Mouse (Mus musculus): ENCODE results near the gene Sla2.
"Not testable (repeated sequence)": the region's sequence is repeated elsewhere in the genome, so short reads cannot be mapped to it uniquely, and the experiment has no call there.

Sla2 gene

GRCm38 (mm10) chr2:156877726-156878125, 9.3 kb downstream of the Sla2 start:
- in situ Hi-C loops (cut with MboI; ENCODE audit: low pct_unique_long_range_greater_than_20kb in 1 of 2, low sequenced_read_pairs in 2 of 2, unreplicated experiment in 1 of 2) = no loop called here

DNA sequence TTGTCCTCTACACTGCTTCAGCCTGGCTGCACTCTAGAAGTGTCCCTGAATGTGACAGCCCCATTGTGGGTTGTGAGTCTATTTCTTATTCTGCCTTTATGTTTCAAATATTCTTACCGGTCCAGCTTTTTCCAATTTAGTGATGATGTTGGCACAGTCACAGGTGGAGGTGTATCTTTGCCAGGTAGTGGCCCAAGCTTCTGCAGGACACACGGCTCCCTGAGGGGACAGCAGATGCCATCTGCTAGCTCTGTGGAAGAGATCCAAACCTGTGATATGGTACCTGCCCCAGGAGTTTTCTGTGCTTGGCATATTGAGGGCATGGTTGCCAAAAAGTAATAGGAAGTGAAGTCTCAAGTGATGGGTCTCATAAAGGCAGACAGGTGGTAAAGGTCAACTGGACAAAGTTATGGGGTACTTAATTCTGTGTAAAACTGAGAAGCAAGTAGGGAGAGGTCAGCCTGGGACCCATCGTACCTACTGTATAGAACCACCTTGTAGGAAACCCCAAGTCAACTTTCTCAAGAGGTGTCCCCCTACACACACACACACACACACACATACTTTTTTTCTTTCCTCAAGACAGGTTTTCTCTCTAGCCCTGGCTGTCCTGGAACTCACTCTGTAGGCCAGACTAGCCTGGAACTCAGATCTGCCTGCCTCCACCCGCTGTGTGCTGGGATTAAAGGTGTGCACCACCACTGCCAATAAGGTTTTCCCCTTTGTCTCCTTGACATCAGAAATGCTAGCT, 12.1 kb downstream of the Sla2 start:
- in situ Hi-C loops (cut with MboI; ENCODE audit: low pct_unique_long_range_greater_than_20kb in 1 of 2, low sequenced_read_pairs in 2 of 2, unreplicated experiment in 1 of 2) = no loop called here

DNA sequence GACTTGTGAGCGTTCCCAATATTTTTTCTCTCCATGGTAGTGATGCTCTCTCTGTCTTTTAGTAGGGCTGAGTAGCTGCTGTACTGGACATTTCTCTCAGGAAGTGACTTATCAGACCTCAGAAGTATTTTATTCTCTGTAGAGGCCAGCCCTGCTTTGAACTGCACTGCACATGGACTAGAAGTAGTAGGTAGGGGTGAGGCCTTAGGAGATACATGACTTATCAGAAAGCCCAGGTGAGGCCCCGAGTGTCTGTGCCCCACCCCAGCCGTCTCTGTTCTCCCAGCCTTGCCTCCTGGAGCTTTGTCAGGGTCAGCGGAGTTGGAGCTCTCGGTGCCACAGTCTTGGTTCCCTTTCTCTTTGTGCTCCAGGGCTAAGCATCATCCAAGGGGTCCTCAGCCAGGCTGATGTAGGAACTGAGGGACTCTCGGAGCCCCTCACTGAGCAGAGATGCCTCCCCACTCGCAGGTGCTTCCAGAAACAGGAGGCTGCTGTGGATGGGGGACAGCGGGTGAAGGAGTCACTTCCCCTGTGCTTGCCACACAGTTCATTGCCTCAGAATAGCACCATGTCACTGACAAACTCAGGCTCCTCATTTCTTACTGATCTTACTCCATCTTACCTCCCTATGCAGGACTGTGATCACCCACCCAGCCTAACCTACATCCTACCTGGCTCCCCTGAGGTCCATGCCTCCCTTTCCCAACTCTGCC, 12.8 kb downstream of the Sla2 start:
- in situ Hi-C loops (cut with MboI; ENCODE audit: low pct_unique_long_range_greater_than_20kb in 1 of 2, low sequenced_read_pairs in 2 of 2, unreplicated experiment in 1 of 2) = no loop called here

- in situ Hi-C loops (cut with MboI; ENCODE audit: low pct_unique_long_range_greater_than_20kb in 1 of 2, low sequenced_read_pairs in 2 of 2, unreplicated experiment in 1 of 2) = no loop called here
Measured at GRCm38 (mm10) chr2:156873629-156874028, 13.4 kb downstream of the Sla2 start.

DNA sequence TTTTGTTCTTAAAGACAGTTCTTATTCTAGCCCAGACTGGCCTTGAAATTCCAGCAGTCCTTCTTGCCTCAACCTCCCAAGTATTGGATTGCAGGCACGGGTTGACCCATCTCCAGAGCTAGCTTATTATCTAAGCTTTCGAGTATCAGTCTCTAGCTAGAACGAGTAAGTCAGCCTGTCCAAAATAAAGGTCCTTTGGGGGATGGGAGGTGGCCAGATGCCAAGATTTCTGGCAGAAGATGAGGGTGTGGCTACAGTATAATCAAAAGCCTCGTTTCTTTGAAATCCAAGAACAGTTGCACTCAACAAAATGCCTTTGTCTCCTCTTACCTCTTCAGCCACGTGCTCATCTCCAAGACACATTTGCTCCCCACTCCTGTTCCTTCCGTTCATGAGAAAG, 16.5 kb downstream of the Sla2 start:
- in situ Hi-C loops (cut with MboI; ENCODE audit: low pct_unique_long_range_greater_than_20kb in 1 of 2, low sequenced_read_pairs in 2 of 2, unreplicated experiment in 1 of 2) = no loop called here

- in situ Hi-C loops (cut with MboI; ENCODE audit: low pct_unique_long_range_greater_than_20kb in 1 of 2, low sequenced_read_pairs in 2 of 2, unreplicated experiment in 1 of 2) = no loop called here
Measured at GRCm38 (mm10) chr2:156869554-156869953, 17.4 kb downstream of the Sla2 start.

- in situ Hi-C loops (cut with MboI; ENCODE audit: low pct_unique_long_range_greater_than_20kb in 1 of 2, low sequenced_read_pairs in 2 of 2, unreplicated experiment in 1 of 2) = no loop called here
Measured at GRCm38 (mm10) chr2:156868994-156869393, 18.0 kb downstream of the Sla2 start.

DNA sequence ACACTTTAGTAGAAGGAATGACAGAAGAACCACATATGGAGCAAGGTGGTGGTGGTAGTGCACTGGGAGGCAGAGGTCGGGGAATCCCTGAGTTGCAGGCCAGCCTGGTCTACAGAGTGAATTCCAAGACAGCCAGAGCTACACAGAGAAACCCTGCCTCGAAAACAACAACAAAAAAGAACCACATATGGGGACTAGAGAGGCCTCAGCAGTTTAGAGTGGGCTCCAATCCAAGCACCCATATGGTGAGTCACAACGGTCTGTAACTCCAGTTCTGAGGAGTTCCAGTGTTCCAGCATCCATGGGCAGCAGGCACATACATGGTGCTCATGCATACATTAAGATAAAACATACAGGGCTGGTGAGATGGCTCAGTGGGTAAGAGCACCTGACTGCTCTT, 22.5 kb downstream of the Sla2 start:
- in situ Hi-C loops (cut with MboI; ENCODE audit: low pct_unique_long_range_greater_than_20kb in 1 of 2, low sequenced_read_pairs in 2 of 2, unreplicated experiment in 1 of 2) = no loop called here

DNA sequence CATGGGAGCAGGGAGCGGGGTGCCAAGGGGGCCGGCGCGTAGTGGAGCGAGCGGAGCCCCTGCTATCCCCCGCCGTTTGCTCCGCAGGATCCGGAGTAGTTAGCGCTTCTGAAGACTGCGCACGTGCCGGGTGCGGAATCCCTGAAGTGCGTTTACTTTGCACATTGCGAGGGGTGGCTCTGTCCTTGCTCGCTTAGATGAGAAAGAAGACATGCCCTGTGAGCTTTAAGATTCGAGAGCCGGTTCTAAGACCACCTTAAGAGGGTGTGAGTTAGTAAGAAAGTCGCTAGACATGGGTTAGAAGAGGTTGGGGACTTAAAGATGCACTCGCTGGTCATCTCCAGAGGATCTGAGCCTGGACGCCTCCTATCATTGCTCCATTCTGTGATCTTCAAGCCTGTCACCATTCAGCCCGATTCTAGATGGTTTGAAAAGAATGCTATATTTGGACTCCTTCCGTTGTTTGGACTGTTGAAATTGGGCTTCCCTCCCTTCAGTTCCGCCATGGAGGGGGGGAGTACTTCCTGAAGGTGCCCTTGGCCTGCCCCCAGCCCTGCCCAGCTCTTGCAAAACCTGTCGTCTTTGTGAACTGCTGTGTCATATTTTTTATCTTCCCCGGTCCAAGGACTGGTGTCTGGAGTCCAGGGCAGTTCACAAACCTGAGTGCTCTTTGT, 23.4 kb downstream of the Sla2 start:
- in situ Hi-C loops (cut with MboI; ENCODE audit: low pct_unique_long_range_greater_than_20kb in 1 of 2, low sequenced_read_pairs in 2 of 2, unreplicated experiment in 1 of 2) = no loop called here

DNA sequence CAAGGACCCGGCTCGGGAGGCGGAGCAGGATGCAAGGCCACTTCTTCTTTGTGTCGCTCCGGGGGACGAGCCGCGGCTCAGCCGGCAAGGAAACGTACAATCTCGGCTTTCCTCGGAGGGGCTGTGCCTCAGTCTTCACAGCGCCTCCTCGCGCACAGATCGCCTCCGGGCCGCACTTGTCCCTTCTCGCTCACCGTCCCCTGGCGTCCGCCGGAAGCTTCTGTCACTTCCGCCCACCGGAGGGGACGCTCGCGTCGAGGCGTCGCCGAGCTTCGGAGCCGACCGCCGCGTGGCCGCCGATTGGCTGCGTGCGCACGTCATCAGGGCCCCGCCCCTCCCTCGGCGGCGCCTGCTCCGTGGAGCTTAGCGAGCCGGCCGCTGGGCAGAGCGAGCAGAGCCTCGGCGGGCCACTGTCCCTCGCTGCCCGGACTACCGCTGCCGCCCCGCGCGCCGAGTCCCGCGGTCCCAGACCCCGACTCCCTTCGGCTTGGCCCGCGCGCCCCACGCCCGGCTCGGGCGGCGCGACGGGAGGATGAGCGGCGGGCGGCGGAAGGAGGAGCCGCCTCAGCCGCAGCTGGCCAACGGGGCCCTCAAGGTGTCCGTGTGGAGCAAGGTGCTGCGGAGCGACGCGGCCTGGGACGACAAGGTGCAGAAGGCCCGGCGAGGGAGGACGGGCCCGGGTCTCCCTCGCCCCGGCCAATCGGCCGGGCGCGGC, 24.1 kb downstream of the Sla2 start, which contains the start of gene Rab5if:
Gene Rab5if (plus strand): TSS at position 357 of the 715 bp plus-strand sequence.
- in situ Hi-C loops (cut with MboI; ENCODE audit: low pct_unique_long_range_greater_than_20kb in 1 of 2, low sequenced_read_pairs in 2 of 2, unreplicated experiment in 1 of 2) = no loop called here

DNA sequence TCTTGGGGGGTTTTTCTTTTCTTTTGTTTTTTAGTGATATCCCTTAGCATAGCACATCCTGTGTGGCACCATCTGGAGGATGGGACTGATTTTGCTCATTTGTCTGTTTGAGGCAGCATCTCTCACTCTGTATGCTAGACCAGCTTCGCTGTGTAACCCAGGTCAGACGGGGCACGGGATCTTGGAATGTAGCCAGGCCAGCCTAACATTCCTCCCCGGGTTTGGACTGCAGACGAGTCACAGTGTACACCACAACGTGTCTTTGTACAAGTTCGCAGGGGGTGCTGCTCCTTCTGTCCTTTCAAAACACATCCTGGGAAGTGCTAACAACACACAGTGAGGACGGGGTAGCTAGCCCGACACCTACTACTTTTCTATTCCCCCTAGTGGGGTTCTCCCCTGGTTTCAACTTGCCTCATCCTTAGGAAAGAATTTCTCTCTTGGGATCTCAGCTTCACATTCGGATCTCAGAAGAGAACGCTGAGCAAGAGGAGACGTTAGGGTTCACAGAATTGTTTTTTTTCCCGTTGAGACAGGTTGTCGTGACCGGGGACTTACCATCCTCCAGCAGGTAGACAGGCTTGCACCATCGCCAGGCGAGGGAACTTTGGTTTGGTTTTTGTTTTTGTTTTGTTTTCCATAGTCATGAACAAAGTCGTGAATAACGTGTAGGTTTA, 24.8 kb downstream of the Sla2 start:
- in situ Hi-C loops (cut with MboI; ENCODE audit: low pct_unique_long_range_greater_than_20kb in 1 of 2, low sequenced_read_pairs in 2 of 2, unreplicated experiment in 1 of 2) = no loop called here

DNA sequence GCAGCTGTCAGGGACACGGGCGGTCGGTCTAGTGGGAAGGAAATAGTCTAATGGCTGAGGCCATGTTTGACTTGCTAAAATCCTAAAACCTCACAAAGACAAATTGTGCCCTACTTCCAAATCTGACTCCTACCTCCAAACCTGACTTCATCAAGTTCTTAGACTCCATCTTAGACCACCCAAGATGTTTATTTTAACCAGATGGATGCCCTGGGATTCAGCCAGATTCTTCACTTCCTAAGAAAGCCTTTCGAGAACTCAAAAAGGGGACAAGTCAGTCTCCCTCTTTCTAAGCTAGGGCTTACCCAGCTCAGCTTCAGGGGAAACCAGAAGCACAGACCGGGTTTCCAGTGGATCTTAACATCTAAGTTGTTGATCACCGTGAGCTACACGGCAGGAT, 28.3 kb downstream of the Sla2 start:
- in situ Hi-C loops (cut with MboI; ENCODE audit: low pct_unique_long_range_greater_than_20kb in 1 of 2, low sequenced_read_pairs in 2 of 2, unreplicated experiment in 1 of 2) = no loop called here

DNA sequence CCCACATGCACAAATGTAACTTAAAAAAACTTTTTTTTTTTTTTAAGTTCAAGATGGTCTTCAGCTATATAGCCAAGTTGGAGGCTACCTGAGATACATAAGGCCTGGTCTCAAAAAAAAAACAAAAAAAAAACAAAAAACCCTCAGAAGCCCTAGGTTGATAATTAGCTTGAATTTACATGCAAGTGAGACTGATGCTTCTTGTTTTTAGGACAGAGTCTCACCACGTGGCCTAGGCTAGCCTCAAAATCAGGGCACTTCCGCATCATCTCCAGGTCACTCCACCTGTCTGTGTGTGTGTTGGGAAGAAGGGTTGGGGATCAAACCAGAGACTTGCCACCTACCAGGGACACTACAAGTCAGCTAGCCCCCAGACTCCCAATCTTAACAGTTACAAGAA, 29.2 kb downstream of the Sla2 start, which contains the start of gene 4930518I15Rik:
Gene 4930518I15Rik (minus strand): TSS at position 112 of the 400 bp plus-strand sequence.
- in situ Hi-C loops (cut with MboI; ENCODE audit: low pct_unique_long_range_greater_than_20kb in 1 of 2, low sequenced_read_pairs in 2 of 2, unreplicated experiment in 1 of 2) = no loop called here

- in situ Hi-C loops (cut with MboI; ENCODE audit: low pct_unique_long_range_greater_than_20kb in 1 of 2, low sequenced_read_pairs in 2 of 2, unreplicated experiment in 1 of 2) = no loop called here
Measured at GRCm38 (mm10) chr2:156857385-156857791, 29.6 kb downstream of the Sla2 start.

GRCm38 (mm10) chr2:156856311-156856710, 30.7 kb downstream of the Sla2 start:
- in situ Hi-C loops (cut with MboI; ENCODE audit: low pct_unique_long_range_greater_than_20kb in 1 of 2, low sequenced_read_pairs in 2 of 2, unreplicated experiment in 1 of 2) = no loop called here

GRCm38 (mm10) chr2:156853999-156854771, 32.8 kb downstream of the Sla2 start:
- in situ Hi-C loops (cut with MboI; ENCODE audit: low pct_unique_long_range_greater_than_20kb in 1 of 2, low sequenced_read_pairs in 2 of 2, unreplicated experiment in 1 of 2) = not testable (repeated sequence)

- in situ Hi-C loops (cut with MboI; ENCODE audit: low pct_unique_long_range_greater_than_20kb in 1 of 2, low sequenced_read_pairs in 2 of 2, unreplicated experiment in 1 of 2) = not testable (repeated sequence)
Measured at GRCm38 (mm10) chr2:156853584-156853983, 33.4 kb downstream of the Sla2 start.

DNA sequence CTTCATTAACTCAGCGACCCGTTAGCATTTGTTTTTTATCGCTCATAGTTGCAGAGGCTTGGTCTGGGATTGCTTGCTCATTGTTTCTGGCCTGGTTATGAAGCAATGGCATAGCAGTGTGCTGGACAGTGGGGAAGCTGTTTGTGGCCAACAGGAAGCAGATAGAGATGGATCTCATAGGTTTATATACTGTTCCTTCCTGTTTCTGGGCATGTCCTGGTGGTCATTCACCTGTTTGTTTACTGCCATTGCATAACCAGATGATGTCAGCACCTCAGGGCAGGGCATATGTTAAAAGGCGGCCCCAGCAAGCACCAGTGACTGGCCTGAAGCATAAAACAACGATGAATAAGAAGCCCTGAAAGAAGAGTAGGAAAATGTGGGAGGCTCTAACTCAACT, 36.5 kb downstream of the Sla2 start:
- in situ Hi-C loops (cut with MboI; ENCODE audit: low pct_unique_long_range_greater_than_20kb in 1 of 2, low sequenced_read_pairs in 2 of 2, unreplicated experiment in 1 of 2) = no loop called here

All from mouse embryonic stem cell (cell line).